Mouse (Mus musculus) forebrain, embryonic 15.5 days (tissue): ENCODE results near the gene Ppid. TPM values are rescaled to one million over a fixed set of nuclear protein-coding genes. Genes with fewer than 3 reads are reported as not detected.

ENCODE experiments used
- ATAC-seq: fragments of 200-750 bp; cut with Nextera tagmentation; replicated peaks from 2 replicates; pipeline ENCODE4 v1.8.0; 2017; ENCODE audit warnings: mild to moderate bottlenecking, moderate TSS enrichment, moderate library complexity
- H3K27ac ChIP-seq: fragments of 300-500 bp; sonication (generic); replicated peaks from 2 replicates; pipeline ENCODE4 v1.5.1; 2015; ENCODE audit warnings: mild to moderate bottlenecking, inconsistent platforms
- H3K27me3 ChIP-seq: fragments of 300-500 bp; sonication (generic); 2 replicates; pipeline ENCODE4 v1.6.1; 2015; ENCODE audit warnings: inconsistent platforms
- H3K36me3 ChIP-seq: fragments of 300-500 bp; sonication (generic); 2 replicates; pipeline ENCODE4 v1.6.1; 2015; ENCODE audit warnings: mild to moderate bottlenecking, inconsistent platforms
- H3K4me1 ChIP-seq: fragments of 300-500 bp; sonication (generic); 2 replicates; pipeline ENCODE4 v1.6.1; 2015; ENCODE audit warnings: inconsistent platforms
- H3K4me2 ChIP-seq: fragments of 300-500 bp; sonication (generic); replicated peaks from 2 replicates; pipeline ENCODE4 v1.6.1; 2015; ENCODE audit warnings: mild to moderate bottlenecking, inconsistent platforms
- H3K4me3 ChIP-seq: fragments of 300-500 bp; sonication (generic); 2 replicates; pipeline ENCODE4 v1.5.1; 2015; ENCODE audit warnings: mild to moderate bottlenecking, inconsistent platforms
- H3K9ac ChIP-seq: fragments of 300-500 bp; sonication (generic); replicated peaks from 2 replicates; pipeline ENCODE4 v1.6.1; 2015; ENCODE audit warnings: mild to moderate bottlenecking, inconsistent platforms
- H3K9me3 ChIP-seq: fragments of 300-500 bp; sonication (generic); 2 replicates; pipeline ENCODE4 v1.6.1; 2016; ENCODE audit warnings: inconsistent platforms
- WGBS: fragments of 180-500 bp; shearing (Covaris S2); methylation state at CpG from one replicate; pipeline ENCODE4 v1.1.7; 2015; ENCODE audit warnings: mixed read lengths; 5-methylcytosine and 5-hydroxymethylcytosine counted together
- polyA plus RNA-seq: library from polyadenylated mRNA; unstranded; fragments of >200 nt; fragmentation: Nextera tagmentation; extraction: Ambion mirVana; gene quantifications from 2 replicates; pipeline ENCODE4 v1.2.1, GENCODE M21; 2015

Gene Ppid
- 150 and 163 TPM in 2 replicates for polyA plus RNA-seq

DNA sequence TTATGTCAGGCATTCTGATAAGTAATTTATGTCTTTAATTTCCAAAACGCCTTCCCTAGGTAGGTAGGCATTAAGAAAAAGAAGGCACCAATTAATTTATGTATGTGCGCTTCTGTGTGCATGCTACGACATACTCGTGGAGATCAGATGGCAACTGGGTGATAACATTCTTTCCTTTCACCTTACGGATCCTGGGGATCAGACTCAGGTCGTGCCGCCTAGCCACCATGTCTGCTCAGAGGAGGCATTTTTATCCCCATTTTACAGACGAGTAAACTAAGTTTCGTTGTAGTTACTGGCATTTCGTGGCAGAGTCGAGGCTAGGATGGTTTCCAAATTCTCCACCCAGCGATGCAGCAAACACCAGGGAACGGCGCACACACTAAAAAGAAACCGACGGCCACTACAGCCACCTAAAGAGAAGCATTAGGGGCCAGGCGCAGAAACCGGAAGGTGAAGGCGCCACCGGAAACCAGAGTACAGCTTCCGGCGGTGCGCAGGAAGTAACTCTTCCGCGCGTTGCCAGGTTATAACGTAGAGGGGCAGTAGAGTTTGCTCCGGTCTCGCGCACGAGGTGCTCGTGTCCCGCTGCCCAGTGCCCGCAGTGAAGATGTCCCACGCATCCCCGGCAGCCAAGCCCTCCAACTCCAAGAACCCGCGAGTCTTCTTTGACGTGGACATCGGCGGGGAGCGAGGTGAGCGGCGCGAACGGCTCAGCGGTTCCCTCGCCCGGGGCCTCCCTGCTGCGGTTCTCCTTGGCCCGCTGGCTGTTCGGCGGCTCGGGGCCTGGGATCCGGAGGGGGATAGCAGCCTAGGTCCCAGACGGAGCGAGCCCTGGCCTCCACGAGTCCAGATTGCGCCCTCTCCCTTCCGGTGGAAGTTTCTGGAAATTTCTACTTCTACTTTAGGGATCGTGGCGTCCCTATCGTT, at the start of gene Ppid:
Gene Ppid (plus strand): TSS at position 480 of the 930 bp plus-strand sequence.
- Histone ChIP-seq H3K27me3 (no peaks in the 10 kb centered on the region), H3K4me3 (peak within 1 kb of the TSS; percentile 78), H3K36me3 (peaks cover 20% of the 10 kb centered on the region), H3K4me1 (peaks cover 18% of the 10 kb centered on the region), H3K4me2 (peak within 1 kb of the TSS; percentile 61), H3K9ac (peak within 1 kb of the TSS; percentile 78), H3K9me3 (no peaks in the 10 kb centered on the region), H3K27ac (peak within 1 kb of the TSS; percentile 74)
- 3% methylated on average over 63 of the region's 63 CpGs for WGBS
- ATAC-seq: peak; percentile 89

DNA sequence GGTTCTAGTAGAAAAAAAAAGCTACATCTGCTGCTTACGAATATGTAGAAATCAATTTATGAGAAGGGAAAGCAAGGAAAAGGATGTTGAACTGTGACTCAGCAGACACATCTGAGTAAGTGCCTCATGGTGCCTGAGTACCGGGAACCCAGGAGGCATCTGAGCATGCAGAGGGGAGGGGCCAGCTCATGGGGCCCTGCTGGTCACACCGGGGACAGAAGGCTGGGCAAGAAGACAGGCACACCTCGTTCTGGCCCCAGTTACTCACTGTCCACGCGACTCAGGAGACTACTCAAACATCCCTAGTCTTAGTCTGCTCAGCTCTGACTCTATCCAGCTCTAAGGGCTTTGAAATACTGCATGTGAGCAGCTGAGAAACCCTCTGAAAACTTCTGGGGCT, 48.6 kb upstream of the Ppid start:
- no peak overlapping the region for H3K9ac ChIP-seq
- H3K27ac ChIP-seq: no peak overlapping the region
- H3K27me3 ChIP-seq: no peaks in the 10 kb centered on the region
- WGBS: 54% methylated on average over 6 of the region's 6 CpGs
- ATAC-seq: no peak
- no peak overlapping the region for H3K4me2 ChIP-seq
- H3K36me3 ChIP-seq: no peaks in the 10 kb centered on the region
- no peaks in the 10 kb centered on the region for H3K4me1 ChIP-seq
- H3K9me3 ChIP-seq: no peaks in the 10 kb centered on the region
- no peak overlapping the region for H3K4me3 ChIP-seq

GRCm38 (mm10) chr3:79548681-79549437, 42.3 kb upstream of the Ppid start:
- no peak overlapping the region for H3K4me2 ChIP-seq
- H3K4me1 ChIP-seq: peaks cover 5% of the 10 kb centered on the region
- H3K36me3 ChIP-seq: no peaks in the 10 kb centered on the region
- H3K27me3 ChIP-seq: no peaks in the 10 kb centered on the region
- H3K4me3 ChIP-seq: no peak overlapping the region
- no peak overlapping the region for H3K27ac ChIP-seq
- 85% methylated on average over 17 of the region's 17 CpGs for WGBS
- H3K9me3 ChIP-seq: no peaks in the 10 kb centered on the region
- no peak; the same call in 1 of the 2 replicates for ATAC-seq
- no peak overlapping the region for H3K9ac ChIP-seq

DNA sequence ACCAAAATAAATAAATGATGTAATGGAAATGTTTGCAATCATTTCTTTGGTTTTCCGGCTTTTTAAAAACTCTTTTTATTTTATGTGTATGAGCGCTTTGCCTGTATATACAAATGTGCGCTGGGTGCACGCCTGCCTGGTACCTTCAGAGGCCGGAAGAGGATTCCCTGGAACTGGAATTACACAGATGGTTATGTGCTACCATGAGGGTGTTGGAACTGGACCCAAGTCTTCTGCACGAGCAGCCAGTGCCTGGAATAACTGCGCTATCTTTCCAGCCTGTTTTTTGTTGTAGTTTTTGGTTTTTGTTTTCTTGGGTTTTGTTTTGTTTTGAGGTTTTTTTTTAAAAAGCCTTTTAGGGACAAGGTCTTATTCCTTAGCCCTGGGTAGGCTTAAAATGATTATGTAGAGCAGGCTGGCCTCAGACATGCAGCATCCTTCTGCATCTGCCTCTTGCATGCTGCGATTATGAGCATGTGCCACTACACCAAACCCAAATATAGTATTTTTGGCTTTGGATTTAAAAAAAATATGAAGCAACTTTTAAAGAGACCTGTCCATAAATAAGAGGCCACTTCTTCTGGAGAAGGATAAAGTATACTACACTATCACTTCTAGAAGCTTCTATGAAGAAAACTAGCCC, 41.3 kb upstream of the Ppid start:
- Histone ChIP-seq H3K9ac (no peak overlapping the region), H3K27me3 (no peaks in the 10 kb centered on the region), H3K9me3 (no peaks in the 10 kb centered on the region), H3K36me3 (no peaks in the 10 kb centered on the region), H3K4me1 (peaks cover 5% of the 10 kb centered on the region), H3K4me3 (no peak overlapping the region), H3K4me2 (no peak overlapping the region), H3K27ac (peak overlapping the region; percentile 34; the same call in 1 of the 2 replicates)
- no peak for ATAC-seq
- 76% methylated on average over 8 of the region's 8 CpGs for WGBS

DNA sequence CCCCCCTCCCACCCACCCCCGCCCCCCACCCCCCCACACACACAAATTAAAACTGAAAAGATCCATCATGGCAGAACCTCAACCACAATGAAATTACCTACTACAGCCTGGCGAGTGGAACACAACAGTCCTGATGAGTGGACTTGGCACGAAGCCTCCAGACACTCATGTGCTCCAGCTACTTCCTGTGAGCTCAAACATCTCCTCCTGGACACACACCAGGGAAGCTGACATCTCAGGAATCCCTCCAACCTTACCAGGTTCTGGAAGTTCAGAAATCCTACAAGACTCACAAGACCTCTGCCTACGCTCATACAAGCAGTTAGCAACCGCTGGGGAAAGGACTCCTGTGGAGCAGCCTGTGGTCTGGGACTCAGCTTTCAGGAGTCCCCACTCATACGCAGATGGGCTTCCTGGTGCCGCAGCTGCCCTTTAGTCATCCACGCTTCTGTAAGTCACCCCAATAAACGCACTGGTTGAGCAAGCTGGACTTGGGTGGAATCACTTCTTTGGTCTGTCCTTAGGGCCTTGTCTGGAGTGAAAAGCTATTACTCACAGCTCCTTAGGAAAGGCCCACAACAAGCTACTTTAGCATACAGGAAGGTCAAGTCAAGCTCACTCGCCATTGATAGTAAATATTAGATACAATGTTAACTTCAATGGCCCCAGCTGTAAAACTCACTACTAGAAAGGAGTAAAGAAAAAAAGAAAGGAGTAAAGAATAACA, 39.2 kb upstream of the Ppid start:
- Histone ChIP-seq H3K4me3 (no peak overlapping the region), H3K27me3 (no peaks in the 10 kb centered on the region), H3K9ac (no peak overlapping the region), H3K4me1 (peaks cover 5% of the 10 kb centered on the region), H3K9me3 (no peaks in the 10 kb centered on the region), H3K36me3 (no peaks in the 10 kb centered on the region), H3K27ac (no peak overlapping the region), H3K4me2 (no peak overlapping the region)
- ATAC-seq: no peak
- 81% methylated on average over 10 of the region's 10 CpGs for WGBS

DNA sequence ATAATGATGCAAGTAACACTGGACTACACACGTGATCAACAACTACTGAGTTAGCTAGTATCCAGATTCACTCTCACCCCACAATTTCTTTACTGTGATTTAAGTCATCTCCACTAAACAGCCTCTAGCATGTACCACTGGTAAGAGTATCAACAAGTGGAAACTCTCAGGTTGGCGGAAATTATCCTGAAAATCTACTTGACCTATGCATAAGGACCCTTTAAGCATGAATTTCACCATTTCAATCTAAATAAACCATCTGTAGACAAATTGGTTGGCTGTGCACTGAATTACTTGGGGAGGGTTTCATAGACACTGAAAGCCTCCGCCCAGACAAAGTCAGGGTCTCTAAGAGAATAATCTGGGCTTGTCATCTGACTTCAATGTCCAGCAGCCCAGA, 37.4 kb upstream of the Ppid start:
- Histone ChIP-seq H3K4me3 (no peak overlapping the region), H3K9ac (no peak overlapping the region), H3K4me2 (no peak overlapping the region), H3K36me3 (no peaks in the 10 kb centered on the region), H3K27me3 (no peaks in the 10 kb centered on the region), H3K27ac (no peak overlapping the region), H3K4me1 (peaks cover 5% of the 10 kb centered on the region), H3K9me3 (no peaks in the 10 kb centered on the region)
- ATAC-seq: no peak
- WGBS: 91% methylated on average over 3 of the region's 3 CpGs

DNA sequence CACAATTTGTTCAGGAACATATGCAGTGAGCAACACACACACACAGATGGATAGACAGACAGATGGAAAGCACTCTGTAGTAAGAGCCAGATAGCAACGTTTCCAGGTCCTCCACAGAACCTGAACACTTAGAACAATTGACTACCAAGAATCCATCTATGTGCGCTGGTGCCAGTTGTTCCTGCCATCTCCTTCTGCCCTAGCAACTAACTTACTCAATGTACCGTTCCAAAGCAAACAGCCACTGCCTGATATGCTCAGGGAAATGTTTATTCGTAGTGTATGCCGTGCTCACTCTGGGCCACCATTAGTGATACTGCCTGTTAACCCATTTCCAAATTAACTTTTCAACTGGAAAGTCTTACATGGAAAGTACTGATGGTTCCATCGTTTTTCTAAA, 36.1 kb upstream of the Ppid start:
- no peak for ATAC-seq

GRCm38 (mm10) chr3:79559021-79559772, 31.9 kb upstream of the Ppid start:
- no peaks in the 10 kb centered on the region for H3K36me3 ChIP-seq
- 69% methylated on average over 9 of the region's 9 CpGs for WGBS
- H3K9me3 ChIP-seq: no peaks in the 10 kb centered on the region
- peak; percentile 51; the same call in 1 of the 2 replicates for ATAC-seq
- H3K9ac ChIP-seq: no peak overlapping the region
- no peaks in the 10 kb centered on the region for H3K27me3 ChIP-seq
- H3K4me1 ChIP-seq: 0 out of 2 replicates have a peak, but pooled peaks cover 6% of the 10 kb centered on the region
- no peak overlapping the region for H3K4me3 ChIP-seq
- H3K4me2 ChIP-seq: no peak overlapping the region
- no peak overlapping the region; the same call in 1 of the 2 replicates for H3K27ac ChIP-seq

More for the DNA sequence above, 36.1 kb upstream of the Ppid start:
- H3K9me3 ChIP-seq: no peaks in the 10 kb centered on the region
- H3K27ac ChIP-seq: no peak overlapping the region
- no peaks in the 10 kb centered on the region for H3K36me3 ChIP-seq
- 81% methylated on average over 6 of the region's 6 CpGs for WGBS
- no peaks in the 10 kb centered on the region for H3K27me3 ChIP-seq
- no peak overlapping the region for H3K4me3 ChIP-seq
- no peak overlapping the region for H3K4me2 ChIP-seq
- no peak overlapping the region for H3K9ac ChIP-seq
- peaks cover 4% of the 10 kb centered on the region; the same call in 1 of the 2 replicates for H3K4me1 ChIP-seq

DNA sequence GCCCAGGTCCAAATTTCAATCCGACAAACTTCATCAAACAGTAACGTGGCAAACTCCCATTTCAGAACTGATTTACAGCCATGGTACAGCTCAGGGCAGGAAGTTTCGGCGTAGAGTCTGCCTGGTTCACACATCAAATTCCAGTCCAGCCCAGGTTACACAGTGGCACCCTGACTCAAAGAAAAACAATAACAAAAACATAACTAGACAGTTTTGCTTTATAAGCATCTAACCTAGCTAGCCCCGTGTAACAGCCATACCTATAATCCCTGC, 31.4 kb upstream of the Ppid start:
- H3K4me1 ChIP-seq: 0 out of 2 replicates have a peak, but pooled peaks cover 6% of the 10 kb centered on the region
- H3K4me3 ChIP-seq: no peak overlapping the region
- no peak for ATAC-seq
- no peak overlapping the region; the same call in 1 of the 2 replicates for H3K27ac ChIP-seq
- H3K27me3 ChIP-seq: no peaks in the 10 kb centered on the region
- WGBS: 88% methylated on average over 5 of the region's 5 CpGs
- no peaks in the 10 kb centered on the region for H3K36me3 ChIP-seq
- H3K9me3 ChIP-seq: no peaks in the 10 kb centered on the region
- H3K9ac ChIP-seq: no peak overlapping the region
- no peak overlapping the region for H3K4me2 ChIP-seq

DNA sequence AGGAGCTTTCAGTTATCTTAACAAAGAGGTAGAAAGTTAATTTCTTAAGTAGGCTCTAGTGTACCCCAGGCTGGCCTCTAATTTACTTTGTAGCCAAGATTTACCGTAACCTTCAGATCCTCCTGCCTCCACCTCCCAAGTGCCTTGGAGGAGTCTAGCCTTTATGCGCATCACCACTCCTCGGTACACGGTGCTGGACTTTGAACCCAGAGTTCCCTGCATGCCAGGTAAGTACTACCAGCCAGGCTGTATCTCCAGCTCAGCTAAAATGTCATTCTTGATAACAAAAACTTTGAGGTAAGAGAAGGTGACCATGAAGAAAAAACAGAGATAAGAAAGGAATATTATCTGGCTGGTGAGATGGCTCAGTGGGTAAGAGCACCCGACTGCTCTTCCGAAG, 30.6 kb upstream of the Ppid start:
- no peak overlapping the region for H3K4me3 ChIP-seq
- H3K4me2 ChIP-seq: no peak overlapping the region
- no peaks in the 10 kb centered on the region for H3K36me3 ChIP-seq
- 96% methylated on average over 6 of the region's 6 CpGs for WGBS
- H3K9me3 ChIP-seq: no peaks in the 10 kb centered on the region
- no peak for ATAC-seq
- H3K27ac ChIP-seq: no peak overlapping the region
- H3K4me1 ChIP-seq: peaks cover 7% of the 10 kb centered on the region; the same call in 1 of the 2 replicates
- H3K9ac ChIP-seq: no peak overlapping the region
- no peaks in the 10 kb centered on the region for H3K27me3 ChIP-seq
